Mouse (Mus musculus) cerebellum, adult 18-20 months (tissue): ENCODE results near the gene Gm28035.

Experiments
- DNase-seq, 2 experiments: peaks; one replicate each; pipeline ENCODE4 v3.0.0; 2021

Gm28035 gene

GRCm38 (mm10) chr2:30238906-30239465, 1.4 kb upstream of the Gm28035 start:
- no peak for DNase-seq

DNA sequence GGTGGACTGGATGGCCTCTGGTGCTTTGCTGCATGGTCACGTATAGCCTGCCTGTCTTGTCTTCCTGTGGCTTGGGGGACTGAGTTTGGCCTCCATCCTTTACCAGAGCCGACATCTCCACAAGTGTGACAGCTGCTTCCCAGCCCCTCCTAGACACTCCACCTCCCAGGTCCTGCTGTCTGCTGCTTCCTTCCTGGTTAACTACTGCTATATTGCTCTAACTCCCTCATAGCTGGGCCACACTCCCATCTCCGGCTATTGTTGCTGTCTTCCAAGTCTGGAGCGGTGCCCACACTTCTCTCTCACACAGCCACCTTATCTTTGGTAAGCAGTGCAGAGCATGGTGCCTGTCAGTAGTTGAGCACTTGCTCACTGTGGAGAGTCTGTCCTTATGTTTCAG, 590 bp upstream of the Gm28035 start:
- peak in 1 of 2 experiments; percentile 14 for DNase-seq

- peak; percentile 77 to 82 for DNase-seq
Measured at GRCm38 (mm10) chr2:30242509-30242908, 2.1 kb downstream of the Gm28035 start.

GRCm38 (mm10) chr2:30243391-30243790, 3.0 kb downstream of the Gm28035 start:
- no peak for DNase-seq

DNA sequence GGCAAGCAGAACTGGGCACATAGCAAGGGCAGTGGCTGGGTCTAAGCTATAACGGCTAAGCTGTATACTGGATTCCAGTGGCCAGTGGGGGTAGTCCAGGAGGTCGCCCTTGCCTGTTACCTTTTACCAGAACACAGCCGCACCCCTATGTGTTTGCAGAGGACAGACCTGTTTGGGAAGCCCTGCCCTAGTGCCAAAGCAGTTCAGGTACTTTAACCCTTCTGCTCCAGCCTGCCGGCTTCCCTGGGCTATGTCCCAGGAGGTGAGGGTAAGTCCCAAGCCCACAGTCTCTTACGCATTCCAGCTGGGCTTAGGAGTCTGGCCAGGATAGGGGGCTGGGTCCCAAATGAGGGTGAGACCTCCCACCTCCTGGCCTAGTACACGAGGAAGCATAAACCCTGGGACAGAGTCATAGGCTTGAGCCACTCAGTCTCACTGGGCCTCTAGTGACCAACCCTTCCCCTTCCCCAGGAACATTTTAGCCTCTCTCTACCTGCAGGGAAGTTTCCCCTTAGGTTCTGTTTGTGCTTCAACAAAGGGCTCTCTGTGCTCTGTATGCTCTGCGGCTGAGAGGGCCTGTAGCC, 4.3 kb downstream of the Gm28035 start:
- no peak for DNase-seq

GRCm38 (mm10) chr2:30247036-30247435, 6.7 kb downstream of the Gm28035 start:
- DNase-seq, result no peak

GRCm38 (mm10) chr2:30247681-30248080, 7.3 kb downstream of the Gm28035 start:
- no peak for DNase-seq

DNA sequence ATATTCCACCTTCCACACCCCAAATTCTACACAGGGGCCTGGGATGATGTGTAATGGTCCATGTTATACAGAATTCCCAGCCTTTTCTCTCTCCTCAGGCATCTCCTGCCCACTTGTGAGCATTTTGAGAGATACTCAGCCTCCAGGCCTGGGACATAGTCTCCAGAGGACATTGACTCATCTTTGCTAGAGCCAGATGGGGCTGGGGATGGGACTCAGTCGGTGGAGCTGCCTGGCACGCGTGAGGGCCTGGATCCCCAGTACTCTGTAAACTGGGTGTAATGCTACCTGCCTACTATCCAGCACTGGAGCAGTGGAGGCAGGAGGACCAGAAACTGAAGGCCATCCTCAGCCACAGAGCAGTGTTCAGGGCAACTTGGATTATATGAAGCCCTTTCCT, 8.8 kb downstream of the Gm28035 start:
- no peak for DNase-seq

DNA sequence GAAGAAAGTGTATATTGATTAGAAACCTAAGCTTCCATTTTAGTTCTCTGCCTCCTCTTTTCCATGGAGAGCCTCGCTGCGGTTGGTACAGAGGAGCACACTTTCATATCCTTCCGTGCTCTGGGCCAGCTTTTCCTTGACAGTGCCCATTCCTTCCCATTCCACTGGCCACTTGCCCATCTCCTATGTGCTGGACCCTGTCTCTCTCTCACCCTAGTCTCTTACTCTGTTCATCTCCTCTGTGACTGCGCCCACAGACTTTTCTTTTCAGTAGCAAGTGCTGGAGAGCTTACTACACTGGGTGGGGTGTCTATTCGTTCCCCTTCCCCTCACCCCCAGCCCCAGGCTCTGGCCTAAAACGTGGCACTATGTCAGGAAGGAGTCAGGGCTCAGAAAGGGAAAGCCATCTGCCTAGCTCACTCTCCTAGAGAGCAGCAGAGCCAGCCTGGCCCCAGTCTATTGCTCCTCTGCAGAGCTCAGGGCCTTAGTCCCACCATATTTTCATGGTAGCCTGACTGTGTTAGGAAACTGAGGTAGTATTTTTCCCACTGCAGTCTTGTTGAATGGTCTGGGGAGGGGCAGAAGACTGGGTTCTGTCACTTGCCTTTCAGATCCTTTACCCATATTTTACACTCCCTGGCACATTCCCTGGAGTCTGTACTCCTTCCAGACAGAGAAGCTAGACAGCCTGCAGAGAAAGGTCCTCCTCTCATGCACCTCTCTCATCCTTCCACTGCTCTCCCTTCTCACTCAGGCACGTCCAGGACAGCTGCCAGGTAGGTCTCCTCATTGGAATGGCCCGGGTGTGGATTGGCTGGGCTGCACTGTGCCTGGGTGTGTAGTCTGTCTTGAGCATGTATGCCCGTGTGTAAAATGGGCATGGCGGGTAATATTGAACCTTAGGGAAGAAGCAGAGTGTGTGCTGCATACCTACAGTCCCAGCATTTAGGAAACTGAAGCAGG, 10.1 kb downstream of the Gm28035 start:
- DNase-seq, result no peak

- no peak for DNase-seq
Measured at GRCm38 (mm10) chr2:30251417-30252104, 11.2 kb downstream of the Gm28035 start.

- no peak for DNase-seq
Measured at GRCm38 (mm10) chr2:30252521-30252920, 12.2 kb downstream of the Gm28035 start.

DNA sequence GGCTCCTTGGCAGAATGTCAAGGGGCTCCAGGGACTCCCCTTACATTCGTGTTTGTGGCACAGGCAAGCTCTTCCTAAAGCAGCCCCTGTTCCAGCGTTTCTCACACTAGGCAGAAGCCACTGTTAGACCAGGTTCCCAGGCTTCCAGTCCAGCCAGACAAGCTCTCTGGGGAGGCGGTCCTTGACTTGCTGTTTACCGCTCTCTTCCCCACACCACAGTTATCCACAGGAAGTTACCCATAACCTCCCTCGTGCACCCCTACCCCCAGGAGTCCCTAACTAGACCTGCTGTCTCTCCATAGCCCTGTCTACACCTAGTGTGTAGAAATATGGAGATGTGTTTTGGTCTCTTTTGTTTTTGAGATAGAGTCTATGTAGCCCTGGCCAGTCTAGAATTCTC, 13.4 kb downstream of the Gm28035 start:
- DNase-seq, result no peak

DNA sequence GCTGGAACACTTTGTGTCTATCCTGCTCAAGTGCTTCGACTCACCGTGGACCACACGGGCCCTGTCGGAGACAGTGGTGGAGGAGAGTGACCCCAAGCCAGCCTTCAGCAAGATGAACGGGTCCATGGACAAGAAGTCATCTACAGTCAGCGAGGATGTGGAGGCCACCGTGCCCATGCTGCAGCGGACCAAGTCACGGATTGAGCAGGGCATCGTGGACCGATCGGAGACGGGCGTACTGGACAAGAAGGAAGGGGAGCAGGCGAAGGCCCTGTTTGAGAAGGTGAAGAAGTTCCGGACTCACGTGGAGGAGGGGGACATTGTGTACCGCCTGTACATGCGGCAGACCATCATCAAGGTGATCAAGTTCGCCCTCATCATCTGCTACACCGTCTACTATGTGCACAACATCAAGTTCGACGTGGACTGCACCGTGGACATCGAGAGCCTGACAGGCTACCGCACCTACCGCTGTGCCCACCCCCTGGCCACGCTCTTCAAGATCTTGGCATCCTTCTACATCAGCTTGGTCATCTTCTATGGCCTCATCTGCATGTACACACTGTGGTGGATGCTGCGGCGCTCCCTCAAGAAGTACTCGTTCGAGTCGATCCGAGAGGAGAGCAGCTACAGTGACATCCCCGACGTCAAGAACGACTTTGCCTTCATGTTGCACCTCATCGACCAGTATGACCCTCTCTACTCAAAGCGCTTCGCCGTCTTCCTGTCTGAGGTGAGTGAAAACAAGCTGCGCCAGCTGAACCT, 15.4 kb downstream of the Gm28035 start:
- no peak for DNase-seq

- no peak for DNase-seq
Measured at GRCm38 (mm10) chr2:30256616-30257350, 16.4 kb downstream of the Gm28035 start.

DNA sequence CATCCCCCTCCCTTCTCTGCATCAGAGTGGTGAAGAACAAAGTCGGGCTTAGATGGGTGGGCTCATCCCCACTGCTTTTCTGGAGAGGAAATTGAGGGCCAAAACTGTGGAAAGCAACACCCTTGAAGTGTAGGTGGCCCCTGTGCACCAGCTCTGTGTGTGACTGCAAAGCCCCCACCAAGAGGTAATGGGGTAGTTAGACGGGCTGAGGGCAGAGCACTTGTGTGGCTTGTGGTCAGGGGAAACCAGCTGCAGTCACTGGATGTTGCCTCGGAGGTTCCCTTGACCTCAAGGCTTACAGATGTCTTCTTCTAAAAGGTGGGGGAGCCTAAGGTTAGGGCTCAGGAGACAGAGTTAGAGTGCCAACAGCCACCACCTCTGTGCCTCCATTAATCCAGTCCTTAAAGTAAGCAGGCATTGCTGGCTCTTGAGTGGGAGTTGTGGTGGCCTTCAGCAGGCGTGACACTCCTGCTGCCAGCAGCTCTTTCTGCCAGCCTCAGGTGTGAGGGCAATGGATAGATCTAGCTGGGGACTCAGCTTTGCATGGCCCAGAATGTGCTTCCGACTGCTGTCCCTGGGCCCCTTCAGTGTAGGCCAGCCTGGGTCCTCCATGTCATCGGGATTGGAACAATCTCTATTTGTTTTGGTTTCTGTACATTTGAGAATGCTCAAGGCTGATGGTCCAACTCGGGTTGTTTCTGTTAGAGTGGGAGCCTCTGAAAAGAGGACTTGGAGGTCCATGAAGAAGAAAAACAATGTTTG, 17.5 kb downstream of the Gm28035 start:
- DNase-seq, result no peak

DNA sequence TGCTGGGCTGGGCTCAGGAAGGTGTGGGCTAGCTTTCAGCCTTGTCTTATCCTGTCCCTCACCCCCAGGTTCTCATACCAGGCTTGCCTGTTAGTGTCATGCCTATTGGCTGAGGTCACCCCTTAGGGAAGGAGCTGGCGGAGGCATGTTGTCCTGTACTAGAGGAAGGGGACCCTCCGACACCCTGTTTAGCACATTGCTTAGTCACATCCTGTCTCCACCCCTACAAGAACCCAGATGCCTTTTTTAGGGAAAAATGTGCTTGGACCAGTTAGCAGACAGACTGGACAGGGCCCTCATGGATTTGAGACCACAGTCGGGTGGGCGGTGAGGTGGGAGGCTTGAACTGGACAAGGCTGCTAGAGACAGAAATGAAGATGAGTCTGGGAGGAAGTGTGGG, 18.2 kb downstream of the Gm28035 start:
- DNase-seq, result no peak

DNA sequence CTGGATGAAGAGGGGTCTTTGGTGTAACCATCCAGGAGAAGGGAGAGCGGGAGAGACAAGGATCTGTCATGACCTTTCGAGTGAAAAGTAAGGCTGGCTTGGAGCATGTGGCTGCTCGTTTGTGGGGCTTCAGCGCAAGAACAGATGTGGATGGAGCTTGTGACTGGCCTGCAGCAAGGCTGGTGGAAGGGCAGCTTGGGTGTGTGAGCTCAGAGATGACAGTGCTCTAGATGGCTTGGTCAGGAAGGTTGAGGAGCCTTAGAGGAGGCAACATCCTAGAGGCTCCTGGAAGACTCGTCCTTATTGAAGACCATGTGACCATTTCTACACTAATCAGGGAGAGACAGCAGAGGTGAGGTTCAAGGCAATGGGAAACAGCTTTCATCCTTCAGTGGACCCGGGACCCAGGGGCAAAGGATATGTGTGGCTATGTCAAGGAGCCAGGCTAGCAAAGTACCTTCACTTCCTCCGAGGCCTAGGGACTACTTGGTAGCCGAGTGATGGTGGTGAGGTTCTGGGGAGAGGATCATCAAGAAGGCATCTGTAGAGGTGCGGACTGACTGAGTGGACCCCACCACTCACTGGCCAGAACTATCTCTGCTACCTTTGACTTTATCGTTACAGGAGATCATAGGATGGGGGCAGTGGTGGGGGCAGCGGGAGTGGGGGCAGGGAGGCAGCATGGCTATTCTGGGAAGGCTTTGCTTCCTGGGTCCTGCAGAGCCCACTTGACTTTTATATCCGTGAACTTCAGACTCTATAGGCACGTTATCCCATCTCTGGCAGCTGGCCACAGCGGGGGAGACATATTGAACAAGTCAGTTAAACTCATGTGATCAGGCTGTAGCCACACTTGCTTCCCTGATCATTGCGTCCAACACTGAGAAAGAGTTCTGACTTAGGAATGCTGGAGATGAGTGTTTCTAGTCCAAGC, 19.0 kb downstream of the Gm28035 start:
- no peak for DNase-seq

DNA sequence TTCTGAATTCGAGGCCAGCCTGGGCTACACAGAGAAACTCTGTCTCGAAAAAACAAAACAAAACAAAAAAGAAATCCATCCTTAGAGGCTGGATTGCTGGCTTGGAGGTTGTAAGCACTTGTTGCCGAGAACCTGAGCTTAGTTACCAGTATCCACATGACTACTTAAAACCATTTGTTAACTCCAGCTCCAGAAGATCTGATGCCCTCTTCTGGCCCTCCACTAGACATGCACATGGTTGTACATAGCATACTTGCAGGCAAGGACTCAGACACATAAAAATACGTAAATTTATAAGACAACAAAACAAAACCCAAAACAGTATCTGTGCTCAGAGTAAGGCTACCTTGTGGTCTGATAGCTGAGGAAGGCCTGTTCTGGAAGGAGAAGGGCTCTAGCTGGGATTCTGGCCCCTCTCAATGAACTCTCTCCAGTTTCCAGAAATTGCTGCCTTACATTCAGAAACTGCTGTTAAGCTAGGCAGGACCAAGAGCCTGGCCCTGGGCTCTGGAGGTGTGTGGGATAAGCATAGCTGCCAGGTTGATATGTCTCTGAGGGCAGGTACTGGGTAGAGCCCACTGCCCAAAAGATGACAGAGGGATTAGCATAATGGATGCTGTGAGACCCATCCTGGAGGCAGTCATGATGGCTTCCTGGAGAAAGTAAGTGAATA, 20.8 kb downstream of the Gm28035 start:
- no peak for DNase-seq
